Mouse (Mus musculus) thymus, adult 2 months (tissue): ENCODE measurements around the gene Ube2k.

Experiments used
- CTCF ChIP-seq: fragments of 200-500 bp; IDR thresholded peaks from 2 replicates; pipeline ENCODE4 v1.5.1; 2012; ENCODE audit warnings: mild to moderate bottlenecking, control low read depth, low read length, moderate library complexity, borderline replicate concordance; ENCODE audit not compliant: control insufficient read depth, poor library complexity, insufficient read depth; ENCODE audit errors: extremely low read depth
- POLR2A ChIP-seq: fragments of 200-500 bp; IDR thresholded peaks from 2 replicates; pipeline ENCODE4 v1.6.1; 2012; ENCODE audit warnings: mild to moderate bottlenecking, low read length, control low read depth, moderate library complexity; ENCODE audit not compliant: control insufficient read depth, poor library complexity, insufficient read depth; ENCODE audit errors: extremely low read depth

GRCm38 (mm10) chr5:65561125-65561893 lies 24.3 kb downstream of the Ube2k start:
- TF ChIP-seq CTCF (no peak), POLR2A (no peak)
